14 mouse cellular contexts compared by ENCODE assay signal in genomic region chr1:39327546-39327945, GRCm38 (mm10).
"Had no signal": no experiment of that assay in that cellular context is flagged by ENCODE, and none has a peak within 500 bp of the region (broad histone marks: within the 10 kb centered on the region; RNA-seq: fewer than 3 reads in every experiment).

No protein-coding gene starts in this region.

- H3K27ac ChIP-seq: kidney, embryonic 15.5 days; limb, embryonic 13.5 days; liver, embryonic 15.5 days; midbrain, embryonic 13.5 days had no signal

- DNase-seq: kidney, adult 2 months; kidney, postnatal 14 days; lung, adult 2 months; lung, postnatal 36 days; retina, postnatal 1 day; spleen, adult 18-20 months; thymus, adult 18-20 months had no signal

- H3K4me3 ChIP-seq: kidney, embryonic 15.5 days; limb, embryonic 13.5 days; liver, embryonic 15.5 days; midbrain, embryonic 13.5 days; neural tube, embryonic 13.5 days had no signal

- H3K27me3 ChIP-seq: kidney, embryonic 15.5 days; limb, embryonic 13.5 days; liver, embryonic 15.5 days; midbrain, embryonic 13.5 days; neural tube, embryonic 13.5 days had no signal

- H3K4me2 ChIP-seq: kidney, embryonic 15.5 days; limb, embryonic 13.5 days; liver, embryonic 11.5 days; liver, embryonic 15.5 days; midbrain, embryonic 13.5 days; neural tube, embryonic 13.5 days had no signal

- ATAC-seq: lung, postnatal 0 days; midbrain, embryonic 13.5 days had no signal

- H3K9me3 ChIP-seq: kidney, embryonic 15.5 days; limb, embryonic 13.5 days; liver, embryonic 15.5 days; midbrain, embryonic 13.5 days; neural tube, embryonic 13.5 days had no signal

- H3K4me1 ChIP-seq: kidney, embryonic 15.5 days; liver, embryonic 15.5 days; midbrain, embryonic 13.5 days had no signal

- H3K36me3 ChIP-seq: kidney, embryonic 15.5 days; limb, embryonic 13.5 days; liver, embryonic 15.5 days; midbrain, embryonic 13.5 days; neural tube, embryonic 13.5 days had no signal

- H3K9ac ChIP-seq: kidney, embryonic 15.5 days; limb, embryonic 13.5 days; liver, embryonic 15.5 days; midbrain, embryonic 13.5 days; neural tube, embryonic 13.5 days had no signal
